Mouse (Mus musculus) liver, adult 2 months (tissue): Measurements from ENCODE around the gene Srm. TPM values are rescaled to one million over a fixed set of nuclear protein-coding genes. Genes with fewer than 3 reads are reported as not detected.

Experiments
- DNase-seq: peaks from one replicate; pipeline ENCODE4 v3.0.0-alpha.2; 2011; ENCODE audit warnings: low read depth, low spot score; ENCODE audit errors: extremely low read depth
- H3K27ac ChIP-seq: fragments of 200-500 bp; replicated peaks from 2 replicates; pipeline ENCODE4 v1.5.1; 2012; ENCODE audit warnings: low read depth, mild to moderate bottlenecking, control low read depth, inconsistent platforms, low read length; ENCODE audit not compliant: insufficient read depth
- H3K27me3 ChIP-seq: fragments of 200-500 bp; 2 replicates; pipeline ENCODE4 v1.6.1; 2012; ENCODE audit warnings: mild to moderate bottlenecking, moderate library complexity, low read length, inconsistent platforms; ENCODE audit not compliant: control insufficient read depth, insufficient read depth
- H3K36me3 ChIP-seq: fragments of 200-500 bp; 2 replicates; pipeline ENCODE4 v1.6.1; 2012; ENCODE audit warnings: low read length, inconsistent platforms; ENCODE audit not compliant: control insufficient read depth, insufficient read depth
- H3K4me1 ChIP-seq: fragments of 200-500 bp; 2 replicates; pipeline ENCODE4 v1.6.1; 2011; ENCODE audit warnings: low read length; ENCODE audit not compliant: control insufficient read depth, insufficient read depth
- H3K4me3 ChIP-seq: fragments of 200-500 bp; 2 replicates; pipeline ENCODE4 v1.5.1; 2011; ENCODE audit warnings: low read depth, mild to moderate bottlenecking, control low read depth, low read length, moderate library complexity; ENCODE audit not compliant: insufficient read depth
- H3K79me2 ChIP-seq: fragments of 200-500 bp; 2 replicates; pipeline ENCODE4 v1.6.1; 2012; ENCODE audit warnings: inconsistent platforms, mild to moderate bottlenecking, low read length, moderate library complexity; ENCODE audit not compliant: control insufficient read depth, insufficient read depth
- H3K9ac ChIP-seq: fragments of 200-500 bp; 2 replicates; pipeline ENCODE4 v1.6.1; 2012; ENCODE audit warnings: low read depth, mild to moderate bottlenecking, control low read depth, inconsistent platforms, low read length
- CTCF ChIP-seq: fragments of 200-500 bp; IDR thresholded peaks from 2 replicates; pipeline ENCODE4 v1.5.1; 2011; ENCODE audit warnings: low read depth, low read length, control low read depth
- POLR2A ChIP-seq: fragments of 200-500 bp; IDR thresholded peaks from 2 replicates; pipeline ENCODE4 v1.6.1; 2011; ENCODE audit warnings: low read length, control low read depth; ENCODE audit not compliant: insufficient read depth; ENCODE audit errors: extremely low read depth
- WGBS: fragments of 180-500 bp; shearing (Covaris S2); methylation state at CpG from one replicate; pipeline ENCODE4 v1.1.7; 2018; 5-methylcytosine and 5-hydroxymethylcytosine counted together
- polyA plus RNA-seq: library from polyadenylated mRNA; depleted of rRNA; stranded (reverse); fragments of >200 nt; gene quantifications from 2 replicates; pipeline ENCODE4 v1.2.3, GENCODE M21; 2012
- total RNA-seq: library from RNA; depleted of rRNA; stranded (reverse); fragments of >200 nt; gene quantifications from 2 replicates; pipeline ENCODE4 v1.2.3, GENCODE M21; 2014

The Srm gene
- total and polyA plus RNA-seq, 2 experiments: 11.1 to 39.5 TPM

- DNase-seq: peak; percentile 86
- no peaks in the 10 kb centered on the region for H3K27me3 ChIP-seq
- peaks cover 8% of the 10 kb centered on the region; the same call in 1 of the 2 replicates for H3K36me3 ChIP-seq
- peak within 1 kb of the TSS; percentile 84 for H3K4me3 ChIP-seq
- H3K9ac ChIP-seq: peak within 1 kb of the TSS; percentile 91
- WGBS: 27% methylated on average over 14 of the region's 14 CpGs
- TF ChIP-seq CTCF (0 out of 2 replicates have a peak, but pooled peaks have one; percentile 7), POLR2A (peak; percentile 87)
- H3K79me2 ChIP-seq: peaks cover 4% of the 10 kb centered on the region; the same call in 1 of the 2 replicates
- H3K4me1 ChIP-seq: peaks cover 21% of the 10 kb centered on the region
- peak within 1 kb of the TSS; percentile 92 for H3K27ac ChIP-seq
Observed at GRCm38 (mm10) chr4:148602357-148603120, 11.2 kb downstream of the Srm start, which contains the start of gene Masp2. Gene Masp2 (plus strand): TSS chr4:148602554.

GRCm38 (mm10) chr4:148603376-148604139, 12.3 kb downstream of the Srm start:
- Histone ChIP-seq H3K27ac (peak overlapping the region; percentile 92), H3K36me3 (peaks cover 16% of the 10 kb centered on the region), H3K9ac (peak overlapping the region; percentile 91), H3K79me2 (peaks cover 4% of the 10 kb centered on the region; the same call in 1 of the 2 replicates), H3K4me3 (peak overlapping the region; percentile 84), H3K27me3 (no peaks in the 10 kb centered on the region), H3K4me1 (peaks cover 26% of the 10 kb centered on the region)
- TF ChIP-seq CTCF: no peak
- peak; percentile 49; the same call in 1 of the 2 replicates for TF ChIP-seq POLR2A
- DNase-seq: peak; percentile 67
- 20% methylated on average over 10 of the region's 10 CpGs for WGBS

GRCm38 (mm10) chr4:148604141-148604540, 12.8 kb downstream of the Srm start:
- TF ChIP-seq CTCF (no peak), POLR2A (no peak)
- peaks cover 28% of the 10 kb centered on the region for H3K4me1 ChIP-seq
- H3K27me3 ChIP-seq: no peaks in the 10 kb centered on the region
- peak overlapping the region; percentile 34 for H3K9ac ChIP-seq
- no peak for DNase-seq
- peak overlapping the region; percentile 84 for H3K4me3 ChIP-seq
- H3K79me2 ChIP-seq: peaks cover 4% of the 10 kb centered on the region; the same call in 1 of the 2 replicates
- H3K36me3 ChIP-seq: peaks cover 20% of the 10 kb centered on the region
- 64% methylated on average over 7 of the region's 7 CpGs for WGBS
- peak overlapping the region; percentile 92 for H3K27ac ChIP-seq

- peaks cover 21% of the 10 kb centered on the region for H3K36me3 ChIP-seq
- H3K9ac ChIP-seq: peak overlapping the region; percentile 1; the same call in 1 of the 2 replicates
- H3K27ac ChIP-seq: peak overlapping the region; percentile 92
- 0 out of 2 replicates have a peak overlapping the region, but pooled peaks have one; percentile 8 for H3K4me3 ChIP-seq
- H3K79me2 ChIP-seq: peaks cover 4% of the 10 kb centered on the region; the same call in 1 of the 2 replicates
- peaks cover 29% of the 10 kb centered on the region for H3K4me1 ChIP-seq
- WGBS: 68% methylated on average over 3 of the region's 3 CpGs
- H3K27me3 ChIP-seq: no peaks in the 10 kb centered on the region
- TF ChIP-seq CTCF (peak; percentile 68), POLR2A (no peak)
- DNase-seq: peak; percentile 58
Observed at GRCm38 (mm10) chr4:148604541-148605165, 13.3 kb downstream of the Srm start.

- Histone ChIP-seq H3K9ac (no peak overlapping the region), H3K27ac (no peak overlapping the region), H3K4me3 (no peak overlapping the region), H3K36me3 (peaks cover 41% of the 10 kb centered on the region), H3K27me3 (no peaks in the 10 kb centered on the region), H3K4me1 (peaks cover 19% of the 10 kb centered on the region), H3K79me2 (peaks cover 4% of the 10 kb centered on the region; the same call in 1 of the 2 replicates)
- TF ChIP-seq CTCF: peak; percentile 97
- TF ChIP-seq POLR2A: no peak
- WGBS: 23% methylated on average over 5 of the region's 5 CpGs
- peak; percentile 68 for DNase-seq
Observed at GRCm38 (mm10) chr4:148607758-148608157, 16.5 kb downstream of the Srm start.
